Mouse (Mus musculus) cerebellum, adult 9-10 months (tissue): ENCODE measurements around the gene Fgd3.

Experiments used
- DNase-seq: peaks from one replicate; pipeline ENCODE4 v3.0.0; 2022

The Fgd3 gene

GRCm38 (mm10) chr13:49300771-49301170 is 19.3 kb downstream of the Fgd3 start:
- DNase-seq = no peak

GRCm38 (mm10) chr13:49298514-49299381 is 21.4 kb downstream of the Fgd3 start:
- DNase-seq = no peak

- DNase-seq = no peak
These were observed 23.8 kb downstream of the Fgd3 start for GRCm38 (mm10) chr13:49296270-49296669.

GRCm38 (mm10) chr13:49294108-49294507 is 26.0 kb downstream of the Fgd3 start:
- DNase-seq = no peak

GRCm38 (mm10) chr13:49291949-49292348 is 28.2 kb downstream of the Fgd3 start:
- DNase-seq = no peak

GRCm38 (mm10) chr13:49291398-49291797 is 28.7 kb downstream of the Fgd3 start:
- DNase-seq = no peak

GRCm38 (mm10) chr13:49287224-49287623 is 32.9 kb downstream of the Fgd3 start:
- no peak for DNase-seq

GRCm38 (mm10) chr13:49286750-49287149 is 33.4 kb downstream of the Fgd3 start:
- no peak for DNase-seq

- DNase-seq = no peak
These were observed 36.4 kb downstream of the Fgd3 start for GRCm38 (mm10) chr13:49283686-49284085.

GRCm38 (mm10) chr13:49282168-49282567 is 37.9 kb downstream of the Fgd3 start:
- DNase-seq = no peak

- no peak for DNase-seq
These were observed 48.0 kb downstream of the Fgd3 start for GRCm38 (mm10) chr13:49271831-49272765.

- no peak for DNase-seq
These were observed 49.6 kb downstream of the Fgd3 start for GRCm38 (mm10) chr13:49270500-49270899.

GRCm38 (mm10) chr13:49267645-49268044 is 52.5 kb downstream of the Fgd3 start:
- DNase-seq = no peak

- DNase-seq = no peak
These were observed 59.9 kb downstream of the Fgd3 start for GRCm38 (mm10) chr13:49260036-49260722.

GRCm38 (mm10) chr13:49257819-49258313 is 62.2 kb downstream of the Fgd3 start:
- no peak for DNase-seq

- no peak for DNase-seq
These were observed 67.4 kb downstream of the Fgd3 start for GRCm38 (mm10) chr13:49252746-49253145.

- no peak for DNase-seq
These were observed 68.0 kb downstream of the Fgd3 start for GRCm38 (mm10) chr13:49252113-49252512.

- no peak for DNase-seq
These were observed 69.2 kb downstream of the Fgd3 start for GRCm38 (mm10) chr13:49250716-49251517.

- no peak for DNase-seq
These were observed 70.5 kb downstream of the Fgd3 start for GRCm38 (mm10) chr13:49249634-49250033.

GRCm38 (mm10) chr13:49248923-49249322 is 71.2 kb downstream of the Fgd3 start:
- DNase-seq = no peak

- no peak for DNase-seq
These were observed 71.6 kb downstream of the Fgd3 start, which contains the start of gene Susd3 for GRCm38 (mm10) chr13:49248467-49248862. Gene Susd3 (minus strand): TSS chr13:49248706.
